Mouse (Mus musculus): ENCODE measurements around the gene Ankrd39. TPM values are rescaled to one million over a fixed set of nuclear protein-coding genes. Genes with fewer than 3 reads are reported as not detected.
A peak's percentile ranks its signal among the peaks of the same experiment; 100 is the strongest.

Gene Ankrd39
- total RNA-seq, 2 experiments from 2014 or later: 1.4 TPM; not detected in 1

DNA sequence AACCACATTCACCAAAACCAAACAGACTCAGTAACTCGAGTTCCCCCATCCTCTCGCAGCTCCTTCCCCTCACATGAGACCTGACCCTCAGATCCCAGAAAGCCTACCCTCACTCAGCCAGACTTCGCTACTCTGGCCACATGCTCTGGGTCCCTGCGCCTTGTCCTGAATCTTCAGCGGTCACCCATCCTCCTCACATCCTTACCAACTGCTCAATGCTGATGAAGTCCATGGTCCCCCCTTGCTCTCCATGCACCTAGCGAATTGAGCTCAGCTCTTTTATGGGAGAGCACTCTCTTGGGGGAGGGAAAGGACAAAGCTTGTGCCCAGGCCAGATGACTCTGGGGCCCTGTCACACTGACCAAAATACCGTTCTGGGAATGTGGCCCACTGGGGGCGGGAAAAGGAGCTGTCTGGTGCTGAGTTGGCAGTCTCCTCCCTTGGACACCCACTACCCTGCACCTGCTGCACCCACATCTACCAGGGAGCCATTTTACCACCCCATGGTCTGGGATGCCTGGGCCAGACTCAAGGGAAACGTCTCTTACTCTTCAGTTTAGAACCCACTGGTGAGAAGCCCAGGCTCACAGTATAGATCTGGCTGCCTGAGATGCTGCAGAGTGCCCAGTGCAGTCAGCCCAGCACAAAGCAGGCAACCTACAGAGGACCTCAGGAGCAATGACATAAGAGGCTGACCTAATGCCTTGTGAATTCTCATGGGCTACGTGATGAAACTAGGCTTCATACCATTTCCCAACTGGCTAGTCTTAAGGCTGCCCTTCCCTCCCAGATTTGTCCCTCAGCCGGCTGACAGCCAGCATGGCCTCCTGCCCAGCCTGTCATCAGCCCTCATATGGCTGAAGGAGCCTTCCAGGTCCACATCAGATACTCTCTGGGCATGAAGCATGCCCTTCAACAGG is 11.5 kb downstream of the Ankrd39 start:
- no peak for ATAC-seq (replicated peaks; ENCODE audit: low FRiP score, poor library complexity, severe bottlenecking)

DNA sequence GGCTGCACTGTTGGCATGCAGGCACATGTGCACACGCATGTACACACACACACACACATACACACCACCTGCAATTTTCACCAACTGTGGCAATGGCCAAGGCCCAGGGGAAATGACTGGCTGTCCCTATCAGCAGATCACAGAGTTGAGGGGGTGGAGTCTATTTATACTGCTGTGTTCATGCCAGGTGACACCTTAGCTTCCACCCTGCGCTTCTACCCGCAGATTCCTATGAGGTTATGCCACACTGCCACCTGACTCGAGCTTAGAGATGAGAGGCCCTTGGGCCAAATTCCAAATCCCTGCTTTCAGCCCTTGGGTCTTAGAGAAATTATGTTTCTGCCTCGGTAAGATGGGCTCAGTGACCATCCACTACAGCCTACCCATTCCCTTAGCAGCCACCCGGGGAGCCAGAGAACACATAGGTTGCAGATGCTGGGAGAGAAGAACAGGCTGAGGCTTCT is 12.6 kb downstream of the Ankrd39 start:
- 0 out of 2 replicates have a peak, but pooled peaks have one; percentile 26 for ATAC-seq (replicated peaks; ENCODE audit: low FRiP score, poor library complexity, severe bottlenecking)

DNA sequence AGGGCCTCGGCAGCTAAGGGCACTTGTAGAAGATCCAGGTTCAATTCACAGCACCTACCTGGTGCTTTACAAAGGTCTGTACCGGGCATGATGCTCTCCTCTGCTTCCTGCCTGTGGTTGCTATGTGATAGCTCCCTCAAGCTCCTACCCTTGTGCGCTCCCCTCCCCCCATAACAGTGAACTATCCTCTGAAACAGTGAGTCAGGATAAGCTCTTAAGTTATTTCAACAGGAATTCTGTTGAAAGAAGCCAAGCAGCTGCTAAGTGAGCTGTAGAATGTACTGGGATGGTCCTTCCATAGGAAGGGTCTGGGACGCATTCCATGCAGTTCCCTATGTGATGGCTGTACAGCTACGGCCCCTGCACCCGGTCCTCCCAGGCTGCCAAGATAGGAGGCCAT is 13.7 kb downstream of the Ankrd39 start:
- ATAC-seq (replicated peaks; ENCODE audit: low FRiP score, poor library complexity, severe bottlenecking): no peak

DNA sequence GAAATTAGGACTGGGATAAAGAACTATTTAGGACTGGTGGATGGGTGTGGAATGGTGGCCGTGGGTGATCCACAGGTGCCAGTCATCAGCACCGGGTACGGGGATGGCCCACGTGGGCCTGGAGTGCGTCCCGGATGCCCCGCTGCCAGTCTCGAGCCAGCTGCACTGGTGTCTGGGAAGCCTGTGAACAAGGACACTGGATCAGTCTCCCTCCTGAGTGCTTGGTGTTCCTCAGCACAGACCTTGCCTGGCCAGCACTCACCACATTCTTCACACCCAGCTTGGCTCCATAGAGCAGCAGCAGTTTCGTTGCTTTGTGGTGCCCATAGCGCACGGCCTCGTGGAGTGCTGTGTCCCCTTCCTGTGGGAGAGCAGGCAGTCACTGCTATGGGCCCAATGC is 15.8 kb downstream of the Ankrd39 start:
- ATAC-seq (replicated peaks; ENCODE audit: low FRiP score, poor library complexity, severe bottlenecking): no peak

DNA sequence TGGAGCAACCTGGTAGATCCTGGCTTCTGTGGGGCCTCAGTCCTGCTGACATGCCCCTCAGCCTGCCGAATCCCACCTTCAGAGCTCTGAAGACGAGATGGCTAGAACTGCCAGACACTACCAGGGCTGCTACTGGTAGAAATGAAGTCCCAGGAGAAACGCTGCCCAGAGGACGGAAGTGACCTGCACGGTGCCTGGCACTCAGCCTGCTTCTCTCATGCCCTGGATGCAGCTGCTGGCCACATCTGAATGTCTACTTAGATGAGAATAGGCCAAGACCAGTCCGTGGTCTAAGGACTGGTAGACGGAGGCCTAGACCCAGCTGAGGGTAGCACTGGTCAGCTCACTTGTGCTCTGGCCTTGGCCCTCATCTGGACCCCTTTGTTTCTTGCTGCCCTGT is 16.3 kb downstream of the Ankrd39 start:
- no peak for ATAC-seq (replicated peaks; ENCODE audit: low FRiP score, poor library complexity, severe bottlenecking)

DNA sequence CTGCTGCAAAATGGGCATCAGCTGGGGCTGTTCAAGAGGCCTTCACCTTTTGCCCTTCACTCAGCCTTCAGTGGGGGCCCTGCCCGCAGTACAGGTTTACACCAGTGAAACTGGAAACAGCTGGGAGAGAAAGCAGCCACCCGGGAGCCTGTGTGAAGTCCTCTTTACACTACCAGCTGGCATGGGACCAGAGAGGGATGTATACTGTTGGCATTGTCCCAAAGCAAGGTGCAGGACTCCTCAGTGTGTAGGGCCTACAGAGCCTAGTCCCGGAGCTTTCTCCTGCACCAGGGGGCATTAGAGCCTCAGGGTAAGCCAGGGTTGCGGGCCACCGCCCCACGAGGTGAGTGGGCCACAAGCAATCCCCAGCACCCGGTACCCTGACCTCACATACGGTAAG is 16.8 kb downstream of the Ankrd39 start:
- no peak for ATAC-seq (replicated peaks; ENCODE audit: low FRiP score, poor library complexity, severe bottlenecking)

DNA sequence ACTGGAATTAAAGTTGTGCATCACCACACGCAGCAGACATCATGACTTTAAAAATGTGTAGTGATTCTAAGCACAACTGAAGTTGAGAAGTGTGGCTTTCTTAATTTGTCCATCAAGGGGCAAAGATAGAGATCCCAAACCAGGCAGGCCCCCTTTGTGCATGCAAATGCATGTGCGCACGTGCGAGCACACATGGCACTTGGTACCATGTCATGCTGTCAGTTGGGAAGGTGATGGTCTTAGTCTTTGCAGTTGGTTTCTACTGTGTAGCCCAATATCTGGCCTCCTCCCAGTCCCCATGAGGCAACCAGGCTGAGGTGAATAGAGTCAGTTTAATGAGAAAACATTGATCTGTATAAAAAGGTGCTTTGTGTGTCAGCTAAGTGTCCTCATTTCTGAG is 17.4 kb downstream of the Ankrd39 start:
- ATAC-seq (replicated peaks; ENCODE audit: low FRiP score, poor library complexity, severe bottlenecking): no peak

DNA sequence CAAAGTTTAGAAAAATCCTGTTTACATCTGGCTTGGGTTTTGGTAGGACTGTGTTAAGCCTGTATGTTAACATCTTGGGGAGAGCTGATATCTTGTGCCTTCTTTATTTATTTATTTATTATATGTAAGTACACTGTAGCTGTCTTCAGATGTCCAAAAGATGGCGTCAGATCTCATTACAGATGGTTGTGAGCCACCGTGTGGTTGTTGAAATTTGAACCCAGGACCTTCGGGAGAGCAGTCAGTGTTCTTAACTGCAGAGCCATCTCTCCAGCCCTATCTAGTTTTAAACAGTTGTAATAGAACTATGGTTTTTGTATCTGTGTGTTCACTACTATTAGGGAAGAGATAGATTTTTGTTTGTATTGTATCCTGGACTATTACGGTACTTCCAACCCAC is 18.0 kb downstream of the Ankrd39 start:
- ATAC-seq (replicated peaks; ENCODE audit: low FRiP score, poor library complexity, severe bottlenecking): no peak

DNA sequence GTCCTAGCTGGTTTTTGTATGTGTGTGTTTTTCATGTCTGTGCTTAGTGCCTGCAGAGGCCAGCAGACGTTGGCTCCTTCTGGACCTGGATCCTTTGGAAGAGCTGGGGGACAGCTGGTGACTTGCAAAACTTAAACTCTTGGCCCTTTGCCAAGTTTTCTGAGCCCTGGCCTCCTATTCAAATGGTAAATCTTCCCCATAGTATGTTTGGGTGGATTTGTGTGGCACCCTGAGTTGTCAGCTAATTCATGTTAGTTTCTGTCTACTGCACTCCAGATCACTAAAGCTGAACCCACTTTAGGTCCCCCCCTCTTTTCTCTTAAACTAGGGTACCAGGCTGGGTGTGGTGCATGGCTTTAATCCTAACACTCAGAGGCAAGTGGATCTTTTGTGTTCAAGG is 18.9 kb downstream of the Ankrd39 start:
- ATAC-seq (replicated peaks; ENCODE audit: low FRiP score, poor library complexity, severe bottlenecking): no peak

DNA sequence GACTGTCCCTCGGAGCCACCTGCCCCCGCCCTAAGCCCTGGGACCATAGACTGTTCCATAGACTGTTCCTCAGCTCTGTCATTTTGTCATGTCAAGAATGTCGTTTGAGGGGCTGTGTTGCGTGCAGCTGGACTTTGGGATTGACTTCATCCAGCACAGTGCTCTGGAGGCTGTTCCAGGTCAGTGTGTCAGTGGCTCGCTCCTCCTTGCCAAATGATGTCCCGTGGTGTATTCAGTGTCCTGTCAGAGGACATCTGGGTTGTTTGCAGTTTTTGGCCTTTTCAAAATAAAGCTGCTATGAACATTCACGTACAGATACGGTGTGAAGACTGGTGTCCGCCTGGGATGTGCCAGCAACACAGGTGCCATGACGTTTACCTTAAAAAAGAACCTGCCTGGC is 20.3 kb downstream of the Ankrd39 start:
- ATAC-seq (replicated peaks; ENCODE audit: low FRiP score, poor library complexity, severe bottlenecking): no peak

DNA sequence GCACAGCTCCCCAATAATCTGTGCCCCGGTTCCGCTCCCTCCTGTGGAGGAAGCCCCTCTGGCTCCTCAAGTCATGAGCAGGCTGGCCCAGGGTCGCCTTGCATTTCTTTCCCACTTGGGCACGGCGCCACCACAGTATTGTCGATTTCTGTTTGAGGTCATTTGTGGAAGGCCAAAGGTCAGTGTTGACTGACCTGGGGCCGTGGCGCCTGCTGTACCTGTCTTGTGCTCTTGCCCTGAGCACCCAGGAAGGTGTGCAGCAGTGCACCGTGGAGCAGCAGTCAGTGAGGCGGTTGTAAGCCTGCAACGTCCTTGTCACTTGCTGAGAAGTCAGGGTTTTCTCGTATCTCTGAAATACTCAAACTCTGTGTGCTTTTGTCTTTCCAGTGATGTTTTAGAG is 21.5 kb downstream of the Ankrd39 start:
- ATAC-seq (replicated peaks; ENCODE audit: low FRiP score, poor library complexity, severe bottlenecking): no peak

DNA sequence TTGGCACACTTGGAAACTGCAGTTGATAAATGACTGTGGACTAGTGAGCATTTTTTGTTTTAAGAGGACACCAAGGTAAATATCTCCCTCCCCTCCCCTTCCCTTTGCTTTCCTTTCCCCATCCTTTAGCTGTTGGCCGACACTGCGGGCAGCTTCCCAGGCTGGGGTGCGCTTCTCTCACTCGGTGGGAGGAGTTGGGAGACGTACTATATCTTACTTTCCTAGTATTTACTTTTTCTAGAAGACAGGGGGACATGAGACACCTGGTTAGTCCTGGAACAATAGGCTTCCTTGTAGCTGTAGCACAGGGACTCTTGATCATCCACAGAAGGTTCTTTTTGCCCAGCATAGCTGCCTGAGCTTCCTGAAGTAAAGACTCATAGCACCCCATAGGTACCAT is 23.2 kb downstream of the Ankrd39 start:
- no peak for ATAC-seq (replicated peaks; ENCODE audit: low FRiP score, poor library complexity, severe bottlenecking)

DNA sequence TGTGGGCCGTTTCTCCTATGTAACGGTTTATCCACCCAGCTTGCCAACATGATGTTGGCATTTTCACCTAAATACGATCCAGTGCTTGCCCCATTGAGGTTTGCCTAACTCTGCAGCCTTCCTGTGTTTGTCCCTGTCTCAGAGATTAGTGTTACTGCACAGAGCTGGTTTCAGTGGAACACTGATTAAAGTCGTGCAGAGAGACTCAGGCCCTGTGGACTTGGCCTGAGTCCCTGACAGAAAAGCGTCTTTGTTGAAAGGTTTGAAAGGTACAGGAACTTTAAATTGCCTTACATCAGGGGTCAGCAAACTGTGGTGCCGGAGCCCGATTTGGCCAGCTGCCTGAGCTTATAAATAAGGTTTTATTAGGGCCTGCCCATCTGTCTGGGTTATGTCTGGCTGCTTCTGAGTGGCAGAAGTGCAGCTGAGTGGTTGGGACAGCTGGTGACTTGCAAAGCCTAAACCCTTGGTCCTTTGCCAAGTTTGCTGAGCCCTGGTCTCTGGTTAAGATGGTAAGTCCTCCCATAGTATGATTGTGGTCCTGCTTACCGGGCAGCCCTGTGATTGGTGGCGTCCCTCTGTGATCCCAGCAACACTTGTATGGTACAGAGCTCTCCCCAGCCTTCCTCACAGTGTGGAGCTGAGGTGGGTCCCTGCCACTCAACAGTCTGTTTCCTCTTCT is 23.8 kb downstream of the Ankrd39 start:
- no peak for ATAC-seq (replicated peaks; ENCODE audit: low FRiP score, poor library complexity, severe bottlenecking)

DNA sequence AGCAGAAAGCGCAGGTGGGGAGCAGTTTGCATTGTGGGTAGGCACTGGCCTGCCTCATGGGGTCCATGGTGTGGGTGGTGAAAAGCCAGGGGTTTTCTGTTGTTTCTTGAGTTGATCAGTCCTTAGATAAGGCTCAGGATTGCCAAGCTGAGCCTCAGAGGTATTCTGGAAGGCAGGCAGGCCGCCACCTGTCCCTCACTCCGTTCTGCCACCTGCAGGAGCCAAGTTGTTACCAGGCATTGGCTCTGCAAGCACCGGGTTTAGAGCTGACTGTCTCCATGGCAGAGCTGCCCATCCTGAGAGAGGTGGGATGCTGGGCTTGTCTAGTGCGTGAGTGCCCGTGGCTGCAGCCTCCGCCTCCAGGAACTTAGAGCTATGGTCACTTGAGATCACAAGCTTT is 25.0 kb downstream of the Ankrd39 start:
- no peak for ATAC-seq (replicated peaks; ENCODE audit: low FRiP score, poor library complexity, severe bottlenecking)

DNA sequence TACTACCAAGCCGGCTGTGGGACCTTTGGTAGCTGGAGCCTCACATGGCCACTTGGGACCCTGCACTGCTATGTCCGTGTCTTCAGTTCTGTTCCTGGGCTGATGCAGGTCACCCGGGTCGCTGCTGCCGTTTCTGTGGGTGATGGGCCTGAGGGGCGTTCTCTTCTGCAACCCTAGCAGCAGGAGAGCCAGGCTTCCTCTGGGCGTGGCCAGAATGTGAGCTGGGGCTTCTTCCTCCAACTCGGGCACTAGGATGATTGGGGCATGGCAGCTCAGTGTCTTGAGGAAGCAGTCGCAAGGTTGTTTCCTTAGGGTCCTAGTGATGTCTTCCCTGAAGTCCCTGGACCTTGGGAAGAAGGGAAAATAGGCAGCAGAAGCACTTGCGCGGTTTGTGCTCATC is 27.6 kb downstream of the Ankrd39 start:
- ATAC-seq (replicated peaks; ENCODE audit: low FRiP score, poor library complexity, severe bottlenecking): no peak

DNA sequence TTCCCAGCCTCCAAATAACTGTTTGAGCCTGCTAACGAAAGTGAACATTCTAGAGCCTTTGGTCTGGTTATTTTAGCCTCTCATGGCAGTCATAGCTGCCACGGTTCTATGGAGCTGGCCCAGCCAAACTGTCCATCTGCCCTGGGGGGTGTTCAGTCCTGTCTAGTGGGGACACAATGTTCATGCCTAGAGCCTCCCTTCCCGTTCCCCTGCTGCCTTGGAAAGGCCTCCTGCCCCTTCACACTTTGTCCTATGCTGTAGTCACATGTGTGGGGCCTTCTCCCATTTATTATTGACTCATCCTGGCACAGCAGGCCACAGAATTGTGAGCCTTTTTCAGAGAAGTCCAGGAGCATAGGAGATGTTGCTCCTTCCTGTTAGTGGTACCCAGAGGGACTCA is 29.0 kb downstream of the Ankrd39 start:
- no peak for ATAC-seq (replicated peaks; ENCODE audit: low FRiP score, poor library complexity, severe bottlenecking)

DNA sequence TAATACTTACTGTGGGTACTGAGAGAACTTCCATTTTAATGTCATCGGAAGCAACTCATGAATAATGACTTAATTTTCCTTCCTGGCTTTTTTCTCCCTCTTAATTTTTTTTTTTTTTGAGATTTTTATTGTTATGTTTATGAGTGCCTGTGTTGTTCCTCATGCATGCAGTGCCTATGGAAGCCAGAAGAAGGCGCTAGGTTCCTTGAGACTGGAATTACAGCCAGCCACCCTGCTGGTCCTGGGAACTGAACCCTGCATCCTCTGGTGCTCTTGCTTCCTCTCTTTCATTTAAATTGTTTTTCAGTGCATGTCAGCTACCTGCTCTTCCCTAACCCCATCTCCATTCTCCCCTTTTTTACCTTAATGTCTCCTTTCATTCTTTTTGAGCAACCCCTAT is 33.5 kb downstream of the Ankrd39 start:
- no peak for ATAC-seq (replicated peaks; ENCODE audit: low FRiP score, poor library complexity, severe bottlenecking)

DNA sequence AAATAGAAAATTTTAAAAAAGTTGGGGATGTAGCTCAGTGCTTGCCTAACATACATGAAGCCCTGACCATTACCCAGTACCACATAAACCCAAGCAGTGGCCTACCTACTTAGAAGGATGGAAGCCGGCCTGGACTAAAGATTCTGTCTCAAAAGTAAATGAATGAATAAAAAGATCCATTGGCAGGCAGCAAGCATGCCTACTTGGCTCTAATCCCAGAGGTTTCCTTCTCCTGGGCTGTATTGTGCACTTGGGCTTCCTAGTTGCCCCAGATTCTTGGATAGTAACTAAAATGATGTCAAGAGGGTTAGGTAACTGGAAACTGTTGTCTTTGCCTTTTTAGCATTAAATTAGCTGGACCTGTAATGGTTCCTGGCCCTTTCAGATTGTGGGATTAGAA is 33.9 kb downstream of the Ankrd39 start:
- ATAC-seq (replicated peaks; ENCODE audit: low FRiP score, poor library complexity, severe bottlenecking): no peak

DNA sequence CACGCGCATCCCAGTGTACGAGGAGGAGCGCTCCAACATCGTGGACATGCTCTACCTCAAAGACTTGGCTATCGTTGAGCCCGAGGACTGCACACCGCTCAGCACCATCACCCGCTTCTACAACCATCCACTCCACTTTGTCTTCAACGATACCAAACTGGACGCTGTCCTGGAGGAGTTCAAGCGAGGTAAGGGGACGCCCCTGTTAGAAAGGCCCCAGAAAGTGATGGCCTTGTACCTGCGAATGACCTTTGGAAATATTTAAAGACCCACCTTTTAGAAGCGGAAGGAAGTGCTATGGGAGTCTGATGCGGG is 34.3 kb downstream of the Ankrd39 start:
- ATAC-seq (replicated peaks; ENCODE audit: low FRiP score, poor library complexity, severe bottlenecking): no peak

DNA sequence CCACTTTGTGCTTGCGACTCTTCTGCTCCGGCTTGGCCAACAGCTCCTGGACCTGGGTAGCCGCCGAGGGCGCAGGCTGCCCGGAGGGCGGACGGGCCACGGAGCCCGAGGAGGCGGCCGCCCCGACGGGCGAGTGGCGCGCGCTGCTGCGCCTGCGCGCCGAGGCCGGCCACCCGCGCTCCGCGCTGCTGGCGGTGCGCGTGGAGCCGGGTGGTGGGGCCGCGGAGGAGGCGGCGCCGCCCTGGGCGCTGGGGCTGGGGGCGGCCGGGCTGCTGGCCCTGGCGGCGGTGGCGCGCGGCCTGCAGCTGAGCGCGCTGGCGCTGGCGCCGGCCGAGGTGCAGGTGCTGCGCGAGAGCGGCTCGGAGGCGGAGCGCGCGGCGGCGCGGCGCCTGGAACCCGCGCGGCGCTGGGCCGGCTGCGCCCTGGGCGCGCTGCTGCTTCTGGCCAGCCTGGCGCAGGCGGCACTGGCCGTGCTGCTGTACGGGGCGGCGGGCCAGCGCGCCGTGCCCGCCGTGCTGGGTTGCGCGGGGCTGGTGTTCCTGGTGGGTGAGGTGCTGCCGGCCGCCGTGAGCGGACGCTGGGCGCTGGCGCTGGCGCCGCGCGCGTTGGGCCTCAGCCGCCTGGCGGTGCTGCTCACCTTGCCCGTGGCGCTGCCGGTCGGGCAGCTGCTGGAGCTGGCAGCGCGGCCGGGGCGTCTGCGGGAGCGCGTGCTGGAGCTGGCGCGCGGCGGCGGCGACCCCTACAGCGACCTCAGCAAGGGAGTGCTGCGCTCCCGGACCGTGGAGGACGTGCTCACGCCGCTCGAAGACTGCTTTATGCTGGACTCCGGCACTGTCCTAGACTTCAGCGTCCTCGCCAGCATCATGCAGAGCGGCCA is 34.9 kb downstream of the Ankrd39 start:
- no peak for ATAC-seq (replicated peaks; ENCODE audit: low FRiP score, poor library complexity, severe bottlenecking)
